In the genomic region with DNA sequence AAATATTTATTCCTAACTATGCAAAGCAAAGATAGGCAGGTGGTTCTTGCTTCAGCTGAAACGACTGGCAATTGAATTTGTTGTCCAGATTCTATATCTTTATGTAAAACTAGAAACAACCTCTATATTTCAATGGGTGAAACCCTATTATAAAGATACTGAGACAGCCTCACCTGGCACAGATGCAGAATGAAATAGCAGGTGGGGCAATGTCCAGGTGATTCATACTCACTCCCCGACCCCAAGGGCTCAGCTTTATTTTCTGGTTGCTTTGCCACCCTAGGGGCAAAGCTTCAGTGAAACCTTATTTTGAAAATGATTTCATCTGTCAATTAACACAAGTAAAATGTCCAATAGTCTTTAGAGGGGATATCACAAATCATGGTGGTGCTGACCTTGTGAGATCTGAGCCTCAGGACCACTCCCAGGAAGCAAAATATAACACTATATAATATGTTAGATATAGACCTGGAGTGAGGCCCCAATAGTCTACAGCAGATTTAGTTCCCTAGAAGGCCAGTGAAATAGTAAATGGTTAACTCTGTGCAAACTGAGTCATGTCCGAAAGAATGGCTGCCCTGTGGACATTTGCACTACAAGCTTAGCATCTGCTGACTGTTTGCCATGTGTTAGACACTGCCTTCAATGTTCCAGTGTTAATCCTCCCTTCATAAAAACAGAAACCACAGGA, we compare ENCODE assay signal across 25 mouse cellular contexts. TPM values are rescaled to one million over a fixed set of nuclear protein-coding genes. Genes with fewer than 3 reads are reported as not detected.
"Had no signal": no experiment of that assay in that cellular context is flagged by ENCODE, and none has a peak within 500 bp of the region (broad histone marks: within the 10 kb centered on the region; RNA-seq: fewer than 3 reads in every experiment).

No protein-coding gene starts in this region.

- H3K9me3 ChIP-seq: heart, embryonic 10.5 days; heart, embryonic 12.5 days; hindbrain, embryonic 10.5 days; hindbrain, embryonic 12.5 days; hindbrain, embryonic 15.5 days; limb, embryonic 13.5 days; limb, embryonic 15.5 days; liver, embryonic 13.5 days; liver, embryonic 15.5 days had no signal

- H3K27ac ChIP-seq: gastrocnemius, adult 2 months; heart, embryonic 10.5 days; hindbrain, embryonic 10.5 days; hindbrain, embryonic 12.5 days; hindbrain, embryonic 15.5 days; hindbrain, postnatal 0 days; layer of hippocampus, adult 2 months; limb, embryonic 13.5 days; limb, embryonic 15.5 days; liver, embryonic 13.5 days; liver, embryonic 15.5 days had no signal

- H3K36me3 ChIP-seq: heart, embryonic 10.5 days; heart, embryonic 12.5 days; hindbrain, embryonic 10.5 days; hindbrain, embryonic 12.5 days; hindbrain, embryonic 15.5 days; limb, embryonic 13.5 days; limb, embryonic 15.5 days; liver, embryonic 13.5 days; liver, embryonic 15.5 days had no signal

- H3K9ac ChIP-seq: heart, embryonic 12.5 days; hindbrain, embryonic 12.5 days; hindbrain, embryonic 15.5 days; limb, embryonic 13.5 days; limb, embryonic 15.5 days; liver, embryonic 13.5 days; liver, embryonic 15.5 days had no signal

- H3K4me2 ChIP-seq: heart, embryonic 12.5 days; hindbrain, embryonic 12.5 days; hindbrain, embryonic 15.5 days; limb, embryonic 13.5 days; limb, embryonic 15.5 days; liver, embryonic 13.5 days; liver, embryonic 15.5 days had no signal

- H3K4me3 ChIP-seq: gastrocnemius, adult 2 months; heart, embryonic 10.5 days; heart, embryonic 12.5 days; hindbrain, embryonic 10.5 days; hindbrain, embryonic 12.5 days; hindbrain, embryonic 15.5 days; layer of hippocampus, adult 2 months; limb, embryonic 13.5 days; limb, embryonic 15.5 days; liver, embryonic 13.5 days; liver, embryonic 15.5 days had no signal

- H3K4me1 ChIP-seq: hindbrain, embryonic 10.5 days; hindbrain, embryonic 12.5 days; hindbrain, embryonic 15.5 days; limb, embryonic 13.5 days; limb, embryonic 15.5 days; liver, embryonic 13.5 days; liver, embryonic 15.5 days had no signal

- ATAC-seq: hindbrain, postnatal 0 days had no signal

- H3K27me3 ChIP-seq: heart, embryonic 12.5 days; hindbrain, embryonic 12.5 days; hindbrain, embryonic 15.5 days; limb, embryonic 13.5 days; limb, embryonic 15.5 days; liver, embryonic 13.5 days; liver, embryonic 15.5 days had no signal

- DNase-seq: gastrocnemius, adult 2 months; gastrocnemius, postnatal 10 days; gastrocnemius, postnatal 25 days; heart, adult 18-20 months; heart, postnatal 10 days; heart, postnatal 4 days; kidney, adult 18-20 months; kidney, adult 8-10 months; kidney, postnatal 10 days; kidney, postnatal 25 days; kidney, postnatal 4 days; layer of hippocampus, postnatal 36 days; left cerebral cortex, postnatal 4 days; liver, embryonic 13.5 days had no signal

RNA-seq across cellular contexts. Expression of a gene that starts 45.3 kb away (rescaled TPM):
- total RNA-seq: granulocyte monocyte progenitor cell, adult 5-6 weeks had no signal
